Mouse (Mus musculus): ENCODE results near the gene Clec4e. TPM values are rescaled to one million over a fixed set of nuclear protein-coding genes. Genes with fewer than 3 reads are reported as not detected.
"Not testable (repeated sequence)": the region's sequence is repeated elsewhere in the genome, so short reads cannot be mapped to it uniquely, and the experiment has no call there.

Gene Clec4e
- polyA plus RNA-seq, 1 experiment from 2014 or later, result 12.7 TPM

- 15% methylated on average over 4 of the region's 4 CpGs for WGBS (ENCODE audit: missing documents)
- H3K36me3 ChIP-seq (ENCODE audit: inconsistent target), result no peaks in the 10 kb centered on the region
- H3K4me3 ChIP-seq (ENCODE audit: inconsistent target), result no peak overlapping the region
- H3K79me2 ChIP-seq (ENCODE audit: inconsistent target), result peaks cover 42% of the 10 kb centered on the region
- peak overlapping the region; percentile 97 for H3K27ac ChIP-seq
Observed at GRCm38 (mm10) chr6:123259889-123260603, 29.6 kb downstream of the Clec4e start.

GRCm38 (mm10) chr6:123258946-123259345 lies 30.7 kb downstream of the Clec4e start:
- Histone ChIP-seq H3K79me2 (ENCODE audit: inconsistent target) (peaks cover 31% of the 10 kb centered on the region), H3K4me3 (ENCODE audit: inconsistent target) (no peak overlapping the region), H3K27ac (peak overlapping the region; percentile 97), H3K36me3 (ENCODE audit: inconsistent target) (no peaks in the 10 kb centered on the region)
- WGBS (ENCODE audit: missing documents), result 87% methylated on average over 3 of the region's 3 CpGs

- Histone ChIP-seq H3K79me2 (ENCODE audit: inconsistent target) (no peaks in the 10 kb centered on the region), H3K4me3 (ENCODE audit: inconsistent target) (no peak overlapping the region), H3K27ac (peak overlapping the region; percentile 95), H3K36me3 (ENCODE audit: inconsistent target) (no peaks in the 10 kb centered on the region)
Observed at GRCm38 (mm10) chr6:123252735-123253134, 36.9 kb downstream of the Clec4e start.

- H3K27ac ChIP-seq; H3K4me3 ChIP-seq (ENCODE audit: inconsistent target); H3K79me2 ChIP-seq (ENCODE audit: inconsistent target): not testable (repeated sequence)
- peaks cover 17% of the 10 kb centered on the region; the same call in 1 of the 2 replicates for H3K36me3 ChIP-seq (ENCODE audit: inconsistent target)
- 55% methylated on average over 2 of the region's 2 CpGs for WGBS (ENCODE audit: missing documents)
Observed at GRCm38 (mm10) chr6:123248862-123249261, 40.8 kb downstream of the Clec4e start.

- Histone ChIP-seq H3K27ac (peak overlapping the region; percentile 64), H3K36me3 (ENCODE audit: inconsistent target) (peaks cover 17% of the 10 kb centered on the region; the same call in 1 of the 2 replicates), H3K4me3 (ENCODE audit: inconsistent target) (no peak overlapping the region), H3K79me2 (ENCODE audit: inconsistent target) (no peaks in the 10 kb centered on the region)
- 24% methylated on average over 5 of the region's 5 CpGs for WGBS (ENCODE audit: missing documents)
Observed at GRCm38 (mm10) chr6:123244201-123244600, 45.5 kb downstream of the Clec4e start.

- Histone ChIP-seq H3K4me3 (ENCODE audit: inconsistent target) (no peak overlapping the region), H3K79me2 (ENCODE audit: inconsistent target) (peaks cover 6% of the 10 kb centered on the region; the same call in 1 of the 2 replicates), H3K27ac (no peak overlapping the region), H3K36me3 (ENCODE audit: inconsistent target) (peaks cover 25% of the 10 kb centered on the region)
Observed at GRCm38 (mm10) chr6:123237582-123237981, 52.1 kb downstream of the Clec4e start.

Other genes with a start within 250 kb of the Clec4e start
- gene Clec4b1, start 239.9 kb downstream of the Clec4e start, polyA plus RNA-seq (2018), result 3.1 to 7.3 TPM (median 5.7 TPM) in 3 replicates
- 66.0 to 89.8 TPM (median 67.4 TPM) in 3 replicates for gene Clec4a2, start 183.4 kb downstream of the Clec4e start, polyA plus RNA-seq (2018)
- gene Clec4b2, start 117.0 kb downstream of the Clec4e start, polyA plus RNA-seq (2018), result 0.22 to 0.53 TPM in 2 of 3 replicates, not detected in the other
- 241 to 528 TPM (median 280 TPM) in 3 replicates for gene Clec4n, start 60.0 kb downstream of the Clec4e start, polyA plus RNA-seq (2018)
- 522 to 1,042 TPM (median 881 TPM) in 3 replicates for gene Clec4d, start 27.8 kb downstream of the Clec4e start, polyA plus RNA-seq (2018)
- gene Vmn2r19, start 18.5 kb upstream of the Clec4e start, polyA plus RNA-seq (2018), result not detected in 3 replicates
- gene Vmn2r20, start 128.2 kb upstream of the Clec4e start, polyA plus RNA-seq (2018), result not detected in 3 replicates
- gene Vmn2r21, start 243.5 kb upstream of the Clec4e start, polyA plus RNA-seq (2018), result not detected in 3 replicates

Data from macrophage (primary cell).